Mouse (Mus musculus) cerebellum, postnatal 14 days (tissue): Measurements from ENCODE around the gene Ovch2.

Experiments
- DNase-seq, 2 experiments: peaks; one replicate each; pipeline ENCODE4 v3.0.0; 2021; ENCODE audit warnings: mixed read lengths in 2 of 2

Gene Ovch2

GRCm38 (mm10) chr7:107744454-107744853 is 56.6 kb downstream of the Ovch2 start:
- DNase-seq: no peak

GRCm38 (mm10) chr7:107742963-107743465 is 58.0 kb downstream of the Ovch2 start:
- DNase-seq: no peak

DNA sequence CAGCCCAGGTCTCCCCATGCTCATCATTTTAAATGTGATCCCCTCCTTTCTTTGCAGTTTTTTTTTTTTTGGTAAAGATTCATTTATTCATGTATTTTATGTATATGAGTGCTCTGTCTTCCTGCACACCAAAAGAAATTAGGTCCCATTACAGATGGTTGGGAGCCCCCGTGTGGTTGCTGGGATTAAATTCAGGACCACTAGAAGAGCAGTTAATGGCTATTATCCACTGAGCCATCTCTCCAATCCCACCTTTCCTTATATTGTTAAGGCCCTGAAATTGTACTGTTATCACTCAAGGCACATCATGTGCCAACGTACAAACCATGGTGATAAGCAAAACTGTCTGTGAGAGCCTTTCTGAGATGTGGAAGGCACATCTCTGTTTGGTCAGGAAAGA is 62.3 kb downstream of the Ovch2 start:
- DNase-seq: peak; percentile 54 to 59

- no peak for DNase-seq
Measured at GRCm38 (mm10) chr7:107733162-107733561, 67.8 kb downstream of the Ovch2 start.
